Mouse (Mus musculus) embryo, embryonic 9.5 days (tissue): ENCODE measurements around the gene Cmah.

Experiments used
- DNase-seq: peaks from one replicate; pipeline ENCODE4 v3.0.0-alpha.2; 2017; ENCODE audit errors: extremely low spot score

Gene Cmah

GRCm38 (mm10) chr13:24513717-24514116, 186.5 kb downstream of the Cmah start:
- DNase-seq: no peak

GRCm38 (mm10) chr13:24515101-24515675, 188.0 kb downstream of the Cmah start:
- DNase-seq: no peak

- DNase-seq: no peak
Observed at GRCm38 (mm10) chr13:24517757-24518156, 190.6 kb downstream of the Cmah start.

GRCm38 (mm10) chr13:24518887-24519286, 191.7 kb downstream of the Cmah start:
- DNase-seq: peak; percentile 39

- DNase-seq: no peak
Observed at GRCm38 (mm10) chr13:24519976-24520647, 192.9 kb downstream of the Cmah start.

- no peak for DNase-seq
Observed at GRCm38 (mm10) chr13:24520796-24521195, 193.6 kb downstream of the Cmah start.

GRCm38 (mm10) chr13:24521446-24522342, 194.5 kb downstream of the Cmah start:
- no peak for DNase-seq

- no peak for DNase-seq
Observed at GRCm38 (mm10) chr13:24522343-24522837, 195.2 kb downstream of the Cmah start.

GRCm38 (mm10) chr13:24523587-24524221, 196.5 kb downstream of the Cmah start:
- no peak for DNase-seq

- DNase-seq: no peak
Observed at GRCm38 (mm10) chr13:24524468-24524867, 197.3 kb downstream of the Cmah start.

GRCm38 (mm10) chr13:24525551-24525950, 198.3 kb downstream of the Cmah start:
- no peak for DNase-seq

GRCm38 (mm10) chr13:24526916-24527315, 199.7 kb downstream of the Cmah start:
- DNase-seq: no peak
